Mouse (Mus musculus): ENCODE data around the gene Tmem185b. TPM values are rescaled to one million over a fixed set of nuclear protein-coding genes. Genes with fewer than 3 reads are reported as not detected.

The Tmem185b gene
- polyA plus RNA-seq, 1 experiment from 2014 or later: 32.6 TPM

GRCm38 (mm10) chr1:119570134-119570533 lies 44.2 kb downstream of the Tmem185b start:
- H3K27ac ChIP-seq: no peak overlapping the region
- 61% methylated on average over 1 of the region's 1 CpGs for WGBS
- H3K9ac ChIP-seq: no peak overlapping the region
- H3K36me3 ChIP-seq: no peaks in the 10 kb centered on the region
- no peak overlapping the region for H3K4me2 ChIP-seq
- H3K27me3 ChIP-seq: no peaks in the 10 kb centered on the region
- no peak for ATAC-seq (ENCODE audit: borderline replicate concordance, extremely low read depth, low FRiP score, low TSS enrichment)
- H3K4me1 ChIP-seq: no peaks in the 10 kb centered on the region
- H3K9me3 ChIP-seq: no peaks in the 10 kb centered on the region
- no peak overlapping the region for H3K4me3 ChIP-seq

Other genes starting within 250 kb of the Tmem185b start
- gene Inhbb, start 103.9 kb upstream of the Tmem185b start, polyA plus RNA-seq (2015; fragmentation: Nextera tagmentation; extraction: Ambion mirVana): 0.30 and 0.34 TPM in 2 replicates
- 254 and 264 TPM in 2 replicates for gene Ralb, start 21.4 kb upstream of the Tmem185b start, polyA plus RNA-seq (2015; fragmentation: Nextera tagmentation; extraction: Ambion mirVana)
- 43.7 and 45.9 TPM in 2 replicates for gene Epb41l5, start 122.8 kb downstream of the Tmem185b start, polyA plus RNA-seq (2015; fragmentation: Nextera tagmentation; extraction: Ambion mirVana)